Mouse (Mus musculus): ENCODE measurements at regions not wholly inside any gene's neighbourhood (a gene's known extent, or its start where the extent isn't known, plus 50 kb on each side); places are given as distances from the start of the nearest gene placed in this dataset.

DNA sequence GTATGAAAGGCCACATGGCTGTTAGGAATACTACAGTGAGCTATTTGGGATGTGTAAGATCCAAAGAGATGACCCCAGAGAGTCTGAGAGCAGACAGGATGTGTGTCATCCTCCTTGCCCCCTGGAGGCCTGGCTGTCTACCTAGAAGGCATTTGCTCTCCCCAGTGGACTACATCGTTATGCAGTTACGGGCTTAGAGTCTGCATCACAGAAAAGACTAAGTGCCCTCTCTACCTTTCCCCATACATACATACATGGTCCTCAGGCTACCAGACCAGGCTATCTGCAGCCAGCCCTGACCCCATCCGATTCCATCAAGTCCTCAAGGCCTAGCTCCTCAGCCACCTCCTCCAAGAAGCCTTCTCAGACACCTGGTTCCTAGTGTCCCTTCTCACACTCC, 59.9 kb downstream of the Rhob start:
- TF ChIP-seq CTCF (IDR thresholded peaks at IDR 0.05; ENCODE audit: borderline replicate concordance, insufficient read depth, low read length) = no peak
- TF ChIP-seq POLR2A (IDR thresholded peaks at IDR 0.05; ENCODE audit: low read depth, low read length) = no peak

Measured in embryonic fibroblast, embryonic 13.5 days (primary cell).